Mouse (Mus musculus) neural tube, embryonic 12.5 days (tissue): ENCODE measurements around the gene Slc5a10. TPM values are rescaled to one million over a fixed set of nuclear protein-coding genes. Genes with fewer than 3 reads are reported as not detected.
A peak's percentile ranks its signal among the peaks of the same experiment; 100 is the strongest.

Source experiments
- ATAC-seq: fragments of 200-750 bp; cut with Nextera tagmentation; 2 replicates; pipeline ENCODE4 v1.8.0; 2017; ENCODE audit warnings: low read depth, mild to moderate bottlenecking, moderate TSS enrichment, moderate library complexity; ENCODE audit not compliant: low FRiP score
- H3K27ac ChIP-seq: fragments of 300-500 bp; sonication (generic); 2 replicates; pipeline ENCODE4 v1.5.1; 2016
- H3K27me3 ChIP-seq: fragments of 300-500 bp; sonication (generic); replicated peaks from 2 replicates; pipeline ENCODE4 v1.6.1; 2016; ENCODE audit warnings: mild to moderate bottlenecking
- H3K36me3 ChIP-seq: fragments of 300-500 bp; sonication (generic); 2 replicates; pipeline ENCODE4 v1.6.1; 2016; ENCODE audit warnings: mild to moderate bottlenecking
- H3K4me1 ChIP-seq: fragments of 300-500 bp; sonication (generic); 2 replicates; pipeline ENCODE4 v1.6.1; 2016
- H3K4me2 ChIP-seq: fragments of 300-500 bp; sonication (generic); replicated peaks from 2 replicates; pipeline ENCODE4 v1.6.1; 2016; ENCODE audit warnings: mild to moderate bottlenecking
- H3K4me3 ChIP-seq: fragments of 300-500 bp; sonication (generic); 2 replicates; pipeline ENCODE4 v1.5.1; 2016
- H3K9ac ChIP-seq: fragments of 300-500 bp; sonication (generic); 2 replicates; pipeline ENCODE4 v1.6.1; 2016; ENCODE audit warnings: mild to moderate bottlenecking
- H3K9me3 ChIP-seq: fragments of 300-500 bp; sonication (generic); 2 replicates; pipeline ENCODE4 v1.6.1; 2016; ENCODE audit warnings: mild to moderate bottlenecking
- WGBS: fragments of 180-500 bp; shearing (Covaris S2); methylation state at CpG from one replicate; pipeline ENCODE4 v1.1.7; 2016; 5-methylcytosine and 5-hydroxymethylcytosine counted together
- polyA plus RNA-seq: library from polyadenylated mRNA; unstranded; fragments of >200 nt; fragmentation: Nextera tagmentation; extraction: Ambion mirVana; gene quantifications from 2 replicates; pipeline ENCODE4 v1.2.1, GENCODE M21; 2016

The Slc5a10 gene
- polyA plus RNA-seq, 1 experiment from 2014 or later, result not detected

- H3K27ac ChIP-seq, result no peak overlapping the region
- no peak overlapping the region for H3K4me3 ChIP-seq
- WGBS, result 90% methylated on average over 5 of the region's 5 CpGs
- no peak for ATAC-seq
- no peaks in the 10 kb centered on the region for H3K9me3 ChIP-seq
- no peaks in the 10 kb centered on the region for H3K27me3 ChIP-seq
- H3K36me3 ChIP-seq, result no peaks in the 10 kb centered on the region
- H3K9ac ChIP-seq, result no peak overlapping the region
- no peaks in the 10 kb centered on the region for H3K4me1 ChIP-seq
- no peak overlapping the region for H3K4me2 ChIP-seq
These were observed 58.4 kb downstream of the Slc5a10 start for GRCm38 (mm10) chr11:61662189-61662588.

- Histone ChIP-seq H3K4me1 (no peaks in the 10 kb centered on the region), H3K36me3 (no peaks in the 10 kb centered on the region), H3K4me3 (no peak overlapping the region), H3K4me2 (no peak overlapping the region), H3K27me3 (no peaks in the 10 kb centered on the region), H3K27ac (no peak overlapping the region), H3K9ac (no peak overlapping the region), H3K9me3 (no peaks in the 10 kb centered on the region)
- ATAC-seq, result no peak
- 74% methylated on average over 7 of the region's 7 CpGs for WGBS
These were observed 59.7 kb downstream of the Slc5a10 start for GRCm38 (mm10) chr11:61660806-61661392.

- H3K36me3 ChIP-seq, result no peaks in the 10 kb centered on the region
- H3K4me3 ChIP-seq, result no peak overlapping the region
- H3K9ac ChIP-seq, result no peak overlapping the region
- no peaks in the 10 kb centered on the region for H3K27me3 ChIP-seq
- no peaks in the 10 kb centered on the region for H3K4me1 ChIP-seq
- H3K27ac ChIP-seq, result no peak overlapping the region
- WGBS, result 90% methylated on average over 8 of the region's 8 CpGs
- no peak overlapping the region for H3K4me2 ChIP-seq
- H3K9me3 ChIP-seq, result no peaks in the 10 kb centered on the region
- ATAC-seq, result no peak
These were observed 60.6 kb downstream of the Slc5a10 start for GRCm38 (mm10) chr11:61660001-61660400.

GRCm38 (mm10) chr11:61659011-61659858, 61.4 kb downstream of the Slc5a10 start:
- Histone ChIP-seq H3K36me3 (no peaks in the 10 kb centered on the region), H3K4me3 (no peak overlapping the region), H3K4me1 (no peaks in the 10 kb centered on the region), H3K9ac (no peak overlapping the region), H3K9me3 (no peaks in the 10 kb centered on the region), H3K27ac (no peak overlapping the region), H3K4me2 (no peak overlapping the region), H3K27me3 (no peaks in the 10 kb centered on the region)
- WGBS, result 92% methylated on average over 4 of the region's 4 CpGs
- no peak for ATAC-seq

GRCm38 (mm10) chr11:61658360-61658922, 62.2 kb downstream of the Slc5a10 start:
- no peak overlapping the region for H3K4me3 ChIP-seq
- no peak overlapping the region for H3K4me2 ChIP-seq
- no peaks in the 10 kb centered on the region for H3K27me3 ChIP-seq
- no peaks in the 10 kb centered on the region for H3K9me3 ChIP-seq
- no peaks in the 10 kb centered on the region for H3K4me1 ChIP-seq
- no peak overlapping the region for H3K9ac ChIP-seq
- WGBS, result 92% methylated on average over 3 of the region's 3 CpGs
- H3K36me3 ChIP-seq, result no peaks in the 10 kb centered on the region
- no peak for ATAC-seq
- H3K27ac ChIP-seq, result no peak overlapping the region

GRCm38 (mm10) chr11:61657432-61657831, 63.2 kb downstream of the Slc5a10 start:
- H3K9me3 ChIP-seq, result no peaks in the 10 kb centered on the region
- no peaks in the 10 kb centered on the region for H3K36me3 ChIP-seq
- no peaks in the 10 kb centered on the region for H3K27me3 ChIP-seq
- no peak for ATAC-seq
- no peak overlapping the region for H3K27ac ChIP-seq
- 75% methylated on average over 2 of the region's 2 CpGs for WGBS
- H3K4me2 ChIP-seq, result no peak overlapping the region
- no peak overlapping the region for H3K4me3 ChIP-seq
- no peaks in the 10 kb centered on the region for H3K4me1 ChIP-seq
- no peak overlapping the region for H3K9ac ChIP-seq

- no peaks in the 10 kb centered on the region for H3K36me3 ChIP-seq
- H3K9me3 ChIP-seq, result no peaks in the 10 kb centered on the region
- no peaks in the 10 kb centered on the region for H3K27me3 ChIP-seq
- ATAC-seq, result no peak
- no peaks in the 10 kb centered on the region for H3K4me1 ChIP-seq
- H3K4me2 ChIP-seq, result no peak overlapping the region
- WGBS, result 75% methylated on average over 6 of the region's 6 CpGs
- no peak overlapping the region for H3K27ac ChIP-seq
- no peak overlapping the region for H3K4me3 ChIP-seq
- H3K9ac ChIP-seq, result 0 out of 2 replicates have a peak overlapping the region, but pooled peaks have one; percentile 29
These were observed 64.3 kb downstream of the Slc5a10 start for GRCm38 (mm10) chr11:61656148-61656850.

GRCm38 (mm10) chr11:61655649-61656048, 65.0 kb downstream of the Slc5a10 start:
- WGBS, result 51% methylated on average over 4 of the region's 4 CpGs
- no peak overlapping the region for H3K9ac ChIP-seq
- H3K4me1 ChIP-seq, result no peaks in the 10 kb centered on the region
- no peaks in the 10 kb centered on the region for H3K27me3 ChIP-seq
- H3K36me3 ChIP-seq, result no peaks in the 10 kb centered on the region
- H3K4me2 ChIP-seq, result no peak overlapping the region
- H3K9me3 ChIP-seq, result no peaks in the 10 kb centered on the region
- no peak overlapping the region for H3K27ac ChIP-seq
- no peak for ATAC-seq
- H3K4me3 ChIP-seq, result no peak overlapping the region

- Histone ChIP-seq H3K4me2 (no peak overlapping the region), H3K4me3 (no peak overlapping the region), H3K9me3 (no peaks in the 10 kb centered on the region), H3K36me3 (no peaks in the 10 kb centered on the region), H3K4me1 (no peaks in the 10 kb centered on the region), H3K27me3 (no peaks in the 10 kb centered on the region), H3K9ac (no peak overlapping the region), H3K27ac (no peak overlapping the region)
- no peak for ATAC-seq
- 92% methylated on average over 4 of the region's 4 CpGs for WGBS
These were observed 65.8 kb downstream of the Slc5a10 start for GRCm38 (mm10) chr11:61654786-61655311.

GRCm38 (mm10) chr11:61653568-61653967, 67.1 kb downstream of the Slc5a10 start:
- ATAC-seq, result no peak
- Histone ChIP-seq H3K4me1 (no peaks in the 10 kb centered on the region), H3K36me3 (no peaks in the 10 kb centered on the region), H3K27ac (no peak overlapping the region), H3K9ac (no peak overlapping the region), H3K4me3 (no peak overlapping the region), H3K9me3 (no peaks in the 10 kb centered on the region), H3K4me2 (0 out of 2 replicates have a peak overlapping the region, but pooled peaks have one; percentile 2), H3K27me3 (no peaks in the 10 kb centered on the region)
- 72% methylated on average over 2 of the region's 2 CpGs for WGBS

- H3K27me3 ChIP-seq, result no peaks in the 10 kb centered on the region
- H3K9me3 ChIP-seq, result no peaks in the 10 kb centered on the region
- no peak within 1 kb of the TSS for H3K9ac ChIP-seq
- H3K27ac ChIP-seq, result no peak within 1 kb of the TSS
- WGBS, result 70% methylated on average over 10 of the region's 10 CpGs
- H3K4me2 ChIP-seq, result peak within 1 kb of the TSS; percentile 2; the same call in 1 of the 2 replicates
- H3K36me3 ChIP-seq, result no peaks in the 10 kb centered on the region
- ATAC-seq, result no peak
- H3K4me3 ChIP-seq, result no peak within 1 kb of the TSS
- H3K4me1 ChIP-seq, result no peaks in the 10 kb centered on the region
These were observed 67.8 kb downstream of the Slc5a10 start, which contains the start of gene Grap for GRCm38 (mm10) chr11:61652686-61653447. Gene Grap, plus strand, starts transcription at chr11:61653265.
